Mouse (Mus musculus): ENCODE measurements around the gene Asz1.

Gene Asz1

GRCm38 (mm10) chr6:18007356-18007755, 101.5 kb downstream of the Asz1 start:
- DNase-seq (ENCODE audit: low spot score in 2 of 2), result no peak

GRCm38 (mm10) chr6:18002065-18002464, 106.8 kb downstream of the Asz1 start:
- no peak for DNase-seq (ENCODE audit: low spot score in 2 of 2)

All from right cerebral cortex, postnatal 10 days (tissue).